Mouse (Mus musculus): ENCODE results near the gene Kctd6. TPM values are rescaled to one million over a fixed set of nuclear protein-coding genes. Genes with fewer than 3 reads are reported as not detected.
A peak's percentile ranks its signal among the peaks of the same experiment; 100 is the strongest.
"Not testable (repeated sequence)": the region's sequence is repeated elsewhere in the genome, so short reads cannot be mapped to it uniquely, and the experiment has no call there.

Gene Kctd6
- polyA plus RNA-seq (2015; fragmentation: Nextera tagmentation; extraction: Ambion mirVana): 2.1 and 2.2 TPM in 2 replicates

DNA sequence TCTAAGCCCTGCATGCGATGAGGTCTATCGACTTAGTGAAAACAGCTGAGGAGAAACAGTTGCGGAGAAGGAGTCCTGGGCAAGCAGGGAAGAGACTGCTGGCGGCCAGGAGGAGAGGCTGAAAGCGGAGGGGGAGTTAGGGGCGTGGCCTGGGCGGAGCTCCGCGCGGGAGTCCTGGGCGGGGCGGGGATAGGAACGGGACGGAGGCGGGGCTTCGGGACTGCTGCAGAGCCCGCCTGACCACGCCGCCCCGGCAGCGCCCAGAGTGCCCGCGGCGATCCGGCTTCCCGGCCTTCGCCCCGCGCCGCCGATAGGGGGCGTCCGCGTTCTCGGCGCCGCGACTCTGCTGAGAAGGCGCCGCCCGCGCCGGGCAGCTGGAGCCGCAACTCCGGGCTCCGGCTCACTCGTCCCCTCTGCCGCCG is at the start of gene Kctd6:
TSS of gene Kctd6 (plus strand) at position 338 of the 422 bp plus-strand sequence.
- H3K4me1 ChIP-seq (ENCODE audit: control insufficient read depth, insufficient read depth, low read length): peaks cover 11% of the 10 kb centered on the region
- peak within 1 kb of the TSS; percentile 97 for H3K27ac ChIP-seq (ENCODE audit: low read length)
- H3K36me3 ChIP-seq (ENCODE audit: control insufficient read depth, insufficient read depth, low read length): no peaks in the 10 kb centered on the region
- H3K9me3 ChIP-seq (ENCODE audit: control insufficient read depth, low read length): no peaks in the 10 kb centered on the region
- peak within 1 kb of the TSS; percentile 89 for H3K4me2 ChIP-seq (ENCODE audit: low read depth, low read length)
- H3K27me3 ChIP-seq (replicated peaks; ENCODE audit: control insufficient read depth, insufficient read depth, low read length): no peaks in the 10 kb centered on the region
- WGBS: under 1% methylated on average over 26 of the region's 49 CpGs
- ATAC-seq: peak; percentile 95
- H3K4me3 ChIP-seq (ENCODE audit: low read length): peak within 1 kb of the TSS; percentile 65
- H3K9ac ChIP-seq (ENCODE audit: low read depth, low read length): peak within 1 kb of the TSS; percentile 96

DNA sequence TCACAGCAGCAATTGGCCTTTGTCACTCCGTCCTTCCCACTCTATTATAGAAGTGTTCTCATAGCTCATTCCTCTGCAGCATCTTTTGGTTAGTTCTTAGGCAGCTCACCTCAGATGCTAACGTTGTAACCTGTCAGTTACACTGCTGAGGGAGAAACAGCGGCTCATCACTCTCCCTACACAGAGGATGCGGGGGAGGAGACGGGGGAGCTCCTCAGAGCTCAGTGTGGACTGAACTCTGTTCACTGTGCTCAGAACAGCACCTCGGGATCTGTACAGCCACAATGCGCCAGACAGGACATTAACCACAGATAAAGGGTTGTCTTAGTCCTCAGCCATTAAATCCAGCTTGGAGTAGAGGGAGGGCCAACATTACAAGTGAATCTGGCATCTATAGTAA is 49.5 kb upstream of the Kctd6 start:
- 84% methylated on average over 7 of the region's 7 CpGs for WGBS
- H3K36me3 ChIP-seq (ENCODE audit: control insufficient read depth, insufficient read depth, low read length): peaks cover 23% of the 10 kb centered on the region
- no peak overlapping the region for H3K27ac ChIP-seq (ENCODE audit: low read length)

DNA sequence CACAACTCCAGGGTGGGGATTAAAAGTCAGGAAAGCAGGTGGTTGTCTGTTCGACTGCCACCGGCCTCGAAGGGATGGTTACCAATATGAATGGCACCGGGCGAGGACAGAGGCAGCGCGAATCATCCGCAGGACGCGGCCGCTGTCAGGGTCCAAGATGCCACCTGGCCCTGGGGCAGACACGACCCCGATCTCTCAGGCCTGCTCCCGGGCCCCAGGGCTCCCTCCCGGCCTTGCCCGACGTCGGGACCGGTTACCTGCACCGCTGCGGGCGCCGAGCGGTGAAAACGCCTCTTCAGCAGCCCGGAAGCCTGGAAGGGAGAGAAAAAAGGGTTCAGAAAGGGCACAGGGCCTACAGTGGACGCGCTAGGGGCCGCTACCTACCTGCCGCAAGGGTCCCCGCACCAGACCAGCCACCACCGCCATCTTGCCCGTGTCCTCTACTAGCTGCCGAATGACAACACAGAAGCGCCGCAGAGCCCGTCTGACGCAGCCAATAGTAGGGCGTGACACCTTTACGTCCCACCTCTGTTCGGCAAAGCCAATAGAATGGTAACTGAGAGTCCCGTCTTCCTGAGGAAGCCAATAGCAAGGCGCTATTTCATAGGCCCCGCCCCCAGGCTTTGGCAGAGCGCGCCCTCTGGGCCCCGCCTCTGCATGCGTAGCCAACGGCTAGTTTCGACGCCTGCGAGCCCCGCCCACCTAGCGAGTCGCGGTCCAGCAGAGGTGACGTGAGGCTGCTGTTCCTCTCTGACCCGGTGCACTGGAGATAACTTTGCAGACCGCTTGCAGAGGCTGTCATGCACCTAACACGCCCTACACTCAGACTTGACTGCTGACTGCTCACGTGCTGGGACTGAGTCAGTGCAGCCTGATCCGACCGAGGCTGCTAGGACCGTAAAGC is 41.2 kb upstream of the Kctd6 start, which contains the start of gene Pdhb:
TSS of gene Pdhb (minus strand) at position 519 of the 904 bp plus-strand sequence.
- under 1% methylated on average over 64 of the region's 64 CpGs for WGBS
- ATAC-seq: peak; percentile 99
- Histone ChIP-seq H3K4me1 (ENCODE audit: control insufficient read depth, insufficient read depth, low read length) (peaks cover 6% of the 10 kb centered on the region), H3K4me2 (ENCODE audit: low read depth, low read length) (peak within 1 kb of the TSS; percentile 88), H3K9ac (ENCODE audit: low read depth, low read length) (peak within 1 kb of the TSS; percentile 96), H3K36me3 (ENCODE audit: control insufficient read depth, insufficient read depth, low read length) (peaks cover 14% of the 10 kb centered on the region; the same call in 1 of the 2 replicates), H3K27me3 (replicated peaks; ENCODE audit: control insufficient read depth, insufficient read depth, low read length) (no peaks in the 10 kb centered on the region), H3K9me3 (ENCODE audit: control insufficient read depth, low read length) (no peaks in the 10 kb centered on the region), H3K27ac (ENCODE audit: low read length) (peak within 1 kb of the TSS; percentile 91), H3K4me3 (ENCODE audit: low read length) (peak within 1 kb of the TSS; percentile 91)

More for the DNA sequence above, 49.5 kb upstream of the Kctd6 start:
- Histone ChIP-seq H3K9ac (ENCODE audit: low read depth, low read length) (no peak overlapping the region), H3K9me3 (ENCODE audit: control insufficient read depth, low read length) (no peaks in the 10 kb centered on the region), H3K4me3 (ENCODE audit: low read length) (no peak overlapping the region), H3K4me1 (ENCODE audit: control insufficient read depth, insufficient read depth, low read length) (no peaks in the 10 kb centered on the region), H3K27me3 (replicated peaks; ENCODE audit: control insufficient read depth, insufficient read depth, low read length) (no peaks in the 10 kb centered on the region), H3K4me2 (ENCODE audit: low read depth, low read length) (no peak overlapping the region)
- no peak for ATAC-seq

DNA sequence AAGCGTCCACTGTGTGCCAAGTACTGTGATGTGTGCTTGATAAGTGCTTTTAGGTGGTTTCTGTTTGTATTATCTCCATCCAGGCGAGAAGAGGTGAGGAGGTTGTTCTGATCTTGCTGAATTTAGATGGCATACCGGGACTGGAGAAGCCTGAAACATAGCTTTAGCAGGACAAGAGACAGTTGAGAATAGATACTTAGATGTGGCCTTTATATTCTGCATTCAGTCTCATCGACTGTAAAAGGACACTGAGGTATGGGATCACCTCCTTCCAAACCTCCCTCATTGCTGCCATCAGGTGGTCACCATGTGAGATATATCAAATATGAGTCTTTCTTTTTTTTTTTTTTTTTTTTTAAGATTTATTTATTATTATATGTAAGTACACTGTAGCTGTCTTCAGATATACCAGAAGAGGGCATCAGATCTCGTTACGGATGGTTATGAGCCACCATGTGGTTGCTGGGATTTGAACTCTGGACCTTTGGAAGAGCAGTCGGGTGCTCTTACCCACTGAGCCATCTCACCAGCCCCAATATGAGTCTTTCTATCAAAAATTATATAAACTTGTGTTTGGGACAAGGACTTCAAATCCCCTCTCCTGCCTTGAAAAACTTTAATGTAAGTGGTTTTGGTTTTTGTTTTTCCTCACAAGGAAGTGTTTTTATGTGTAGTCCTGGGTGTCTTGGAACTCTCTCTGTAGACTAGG is 40.2 kb upstream of the Kctd6 start:
- H3K9ac ChIP-seq (ENCODE audit: low read depth, low read length): peak overlapping the region; percentile 61
- not testable (repeated sequence) for H3K27me3 ChIP-seq (replicated peaks; ENCODE audit: control insufficient read depth, insufficient read depth, low read length); H3K36me3 ChIP-seq (ENCODE audit: control insufficient read depth, insufficient read depth, low read length); H3K9me3 ChIP-seq (ENCODE audit: control insufficient read depth, low read length); H3K4me1 ChIP-seq (ENCODE audit: control insufficient read depth, insufficient read depth, low read length)
- 20% methylated on average over 5 of the region's 7 CpGs for WGBS
- H3K4me3 ChIP-seq (ENCODE audit: low read length): peak overlapping the region; percentile 56
- peak; percentile 0; the same call in 1 of the 2 replicates for ATAC-seq
- H3K27ac ChIP-seq (ENCODE audit: low read length): peak overlapping the region; percentile 91
- peak overlapping the region; percentile 88 for H3K4me2 ChIP-seq (ENCODE audit: low read depth, low read length)

DNA sequence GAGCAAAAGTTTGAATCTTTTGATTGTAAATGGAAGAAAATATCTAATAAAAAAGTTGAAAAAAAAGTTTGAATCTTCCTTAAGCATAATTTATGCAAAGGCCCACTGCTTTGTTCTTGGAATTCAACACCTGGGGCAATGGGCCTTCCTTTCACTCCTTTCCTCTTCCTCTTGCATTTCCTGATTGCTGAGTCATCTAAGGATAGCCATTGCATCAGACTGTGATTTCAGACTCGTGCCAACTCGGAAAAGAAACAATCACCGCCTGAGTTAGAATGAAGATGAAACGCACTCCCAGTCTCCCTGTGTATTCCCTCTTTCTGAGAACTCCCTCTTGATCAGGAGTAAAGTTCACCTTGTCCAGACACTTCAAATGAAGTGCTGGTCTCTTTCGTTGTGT is 39.3 kb upstream of the Kctd6 start:
- peaks cover 6% of the 10 kb centered on the region for H3K4me1 ChIP-seq (ENCODE audit: control insufficient read depth, insufficient read depth, low read length)
- H3K9ac ChIP-seq (ENCODE audit: low read depth, low read length): no peak overlapping the region
- WGBS: 78% methylated on average over 5 of the region's 5 CpGs
- no peak overlapping the region for H3K4me3 ChIP-seq (ENCODE audit: low read length)
- no peaks in the 10 kb centered on the region for H3K36me3 ChIP-seq (ENCODE audit: control insufficient read depth, insufficient read depth, low read length)
- H3K4me2 ChIP-seq (ENCODE audit: low read depth, low read length): no peak overlapping the region
- no peaks in the 10 kb centered on the region for H3K27me3 ChIP-seq (replicated peaks; ENCODE audit: control insufficient read depth, insufficient read depth, low read length)
- no peaks in the 10 kb centered on the region for H3K9me3 ChIP-seq (ENCODE audit: control insufficient read depth, low read length)
- no peak overlapping the region for H3K27ac ChIP-seq (ENCODE audit: low read length)
- ATAC-seq: no peak

DNA sequence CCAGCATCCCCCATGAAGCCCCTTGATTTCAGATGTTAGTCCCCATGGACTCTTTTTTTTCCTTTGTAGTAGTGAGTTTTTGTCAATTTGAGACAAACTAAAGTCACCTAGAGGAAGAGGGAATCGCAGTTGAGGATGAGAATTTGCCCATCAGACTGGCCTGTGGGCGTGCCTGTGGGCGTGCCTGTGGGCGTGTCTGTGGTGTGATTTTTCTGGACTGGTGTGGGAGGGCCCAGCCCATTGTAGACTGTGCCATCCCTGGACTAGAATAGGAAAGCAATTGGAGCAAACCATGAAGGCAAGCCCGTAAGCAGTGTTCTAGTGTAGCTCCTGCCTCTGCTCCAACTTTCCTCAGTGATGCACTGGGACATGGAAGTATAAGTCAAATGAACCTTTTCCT is 37.7 kb upstream of the Kctd6 start:
- ATAC-seq: no peak
- Histone ChIP-seq H3K27ac (ENCODE audit: low read length) (no peak overlapping the region), H3K9me3 (ENCODE audit: control insufficient read depth, low read length) (no peaks in the 10 kb centered on the region), H3K4me2 (ENCODE audit: low read depth, low read length) (no peak overlapping the region), H3K27me3 (replicated peaks; ENCODE audit: control insufficient read depth, insufficient read depth, low read length) (no peaks in the 10 kb centered on the region), H3K36me3 (ENCODE audit: control insufficient read depth, insufficient read depth, low read length) (no peaks in the 10 kb centered on the region), H3K4me3 (ENCODE audit: low read length) (no peak overlapping the region), H3K9ac (ENCODE audit: low read depth, low read length) (no peak overlapping the region), H3K4me1 (ENCODE audit: control insufficient read depth, insufficient read depth, low read length) (peaks cover 6% of the 10 kb centered on the region)
- 47% methylated on average over 5 of the region's 5 CpGs for WGBS

DNA sequence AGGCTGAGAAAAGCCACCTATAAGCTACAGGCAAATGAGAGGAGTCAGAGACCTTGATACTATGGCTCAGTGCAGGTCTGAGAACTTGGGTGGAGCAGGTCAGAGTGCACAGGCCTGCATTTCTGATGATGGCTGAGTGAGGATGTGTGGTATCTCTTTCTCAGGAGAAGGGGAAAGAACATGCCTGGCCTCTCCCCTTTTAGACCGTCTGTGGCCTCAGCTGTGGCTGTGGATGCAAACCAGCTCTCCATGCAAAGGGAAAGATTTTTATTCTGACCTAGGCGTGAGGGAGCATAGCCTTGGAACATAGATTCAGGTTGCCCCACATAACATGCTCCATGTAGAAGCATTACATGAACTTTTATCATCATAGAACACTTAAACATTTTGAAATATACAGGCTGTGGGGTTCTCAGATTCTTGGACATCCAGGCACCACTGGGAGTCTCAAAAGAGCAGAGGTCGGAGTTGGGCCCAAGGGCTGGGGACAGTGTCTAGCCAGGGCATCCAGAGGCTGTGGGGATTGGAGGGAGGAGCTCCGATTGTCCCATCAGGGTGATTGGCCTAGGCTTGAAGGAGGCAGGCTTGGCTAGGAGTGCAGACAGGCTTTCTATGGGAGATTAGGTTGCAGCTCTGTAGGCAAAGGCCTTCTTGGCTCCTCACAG is 33.4 kb upstream of the Kctd6 start:
- Histone ChIP-seq H3K9ac (ENCODE audit: low read depth, low read length) (no peak overlapping the region), H3K4me3 (ENCODE audit: low read length) (no peak overlapping the region), H3K27ac (ENCODE audit: low read length) (no peak overlapping the region), H3K36me3 (ENCODE audit: control insufficient read depth, insufficient read depth, low read length) (no peaks in the 10 kb centered on the region), H3K4me2 (ENCODE audit: low read depth, low read length) (no peak overlapping the region), H3K27me3 (replicated peaks; ENCODE audit: control insufficient read depth, insufficient read depth, low read length) (no peaks in the 10 kb centered on the region), H3K4me1 (ENCODE audit: control insufficient read depth, insufficient read depth, low read length) (no peaks in the 10 kb centered on the region), H3K9me3 (ENCODE audit: control insufficient read depth, low read length) (no peaks in the 10 kb centered on the region)
- ATAC-seq: no peak
- WGBS: 67% methylated on average over 4 of the region's 4 CpGs

DNA sequence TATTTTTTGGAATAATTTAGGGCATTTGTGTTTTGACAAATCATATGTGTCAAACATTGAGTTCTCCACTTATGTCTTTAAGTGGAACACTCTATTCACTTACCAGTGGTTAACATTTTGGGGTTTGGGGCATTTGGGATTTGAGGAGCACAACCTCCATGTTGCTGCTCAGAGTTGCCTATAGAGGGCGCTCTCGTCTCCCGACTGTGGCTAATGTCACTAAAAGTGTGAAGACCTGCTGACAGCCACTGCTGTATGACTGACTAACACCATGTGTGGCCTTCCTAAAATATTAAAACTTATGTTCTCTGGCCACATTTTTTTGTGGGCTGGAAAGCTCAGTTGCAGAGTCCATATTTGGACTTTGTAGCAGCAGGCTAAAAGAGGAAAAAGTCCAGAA is 30.6 kb upstream of the Kctd6 start:
- no peak for ATAC-seq
- WGBS: 66% methylated on average over 3 of the region's 3 CpGs
- Histone ChIP-seq H3K4me3 (ENCODE audit: low read length) (no peak overlapping the region), H3K27ac (ENCODE audit: low read length) (no peak overlapping the region), H3K9ac (ENCODE audit: low read depth, low read length) (no peak overlapping the region), H3K27me3 (replicated peaks; ENCODE audit: control insufficient read depth, insufficient read depth, low read length) (no peaks in the 10 kb centered on the region), H3K4me2 (ENCODE audit: low read depth, low read length) (no peak overlapping the region), H3K9me3 (ENCODE audit: control insufficient read depth, low read length) (no peaks in the 10 kb centered on the region), H3K4me1 (ENCODE audit: control insufficient read depth, insufficient read depth, low read length) (no peaks in the 10 kb centered on the region), H3K36me3 (ENCODE audit: control insufficient read depth, insufficient read depth, low read length) (no peaks in the 10 kb centered on the region)
